Mouse (Mus musculus) MEL (cell line): Measurements from ENCODE around the gene Mvb12a.
A peak's percentile ranks its signal among the peaks of the same experiment; 100 is the strongest.
"Not testable (repeated sequence)": the region's sequence is repeated elsewhere in the genome, so short reads cannot be mapped to it uniquely, and the experiment has no call there.

Experiments
- CHD1 ChIP-seq: IDR thresholded peaks from 2 replicates; pipeline ENCODE4 v1.6.1; 2012; ENCODE audit warnings: low read depth, mild to moderate bottlenecking, inconsistent platforms, low read length, improper control_type of control experiment
- CTCF ChIP-seq, 3 experiments: IDR thresholded peaks in 2 of 3; conservative IDR thresholded peaks in 1 of 3; 2 replicates each; pipeline ENCODE4 v1.5.1; 2011 to 2012; ENCODE audit warnings: low read length in 3 of 3, low read depth in 2 of 3, mild to moderate bottlenecking in 2 of 3, improper control_type of control experiment in 1 of 3, inconsistent platforms in 1 of 3, mixed read lengths in 1 of 3, moderate library complexity in 1 of 3; ENCODE audit not compliant: control insufficient read depth in 1 of 3, insufficient read depth in 1 of 3, poor library complexity in 1 of 3, severe bottlenecking in 1 of 3
- ELF1 ChIP-seq: IDR thresholded peaks from 2 replicates; pipeline ENCODE4 v1.6.1; 2014; ENCODE audit warnings: low read depth, mild to moderate bottlenecking, inconsistent platforms, low read length, improper control_type of control experiment, moderate library complexity
- GABPA ChIP-seq: IDR thresholded peaks from 2 replicates; pipeline ENCODE4 v1.6.1; 2012; ENCODE audit warnings: low read depth, mild to moderate bottlenecking, inconsistent platforms, low read length, improper control_type of control experiment, moderate library complexity
- MXI1 ChIP-seq: IDR thresholded peaks from 2 replicates; pipeline ENCODE4 v1.6.1; 2011; ENCODE audit warnings: mild to moderate bottlenecking, low read depth, low read length, improper control_type of control experiment
- POLR2A ChIP-seq, 2 experiments: IDR thresholded peaks; 2 replicates each; pipeline ENCODE4 v1.6.1; 2011 to 2012; ENCODE audit warnings: low read length in 2 of 2, mild to moderate bottlenecking in 2 of 2, control low read depth in 1 of 2, improper control_type of control experiment in 1 of 2, low read depth in 1 of 2, moderate library complexity in 1 of 2; ENCODE audit not compliant: control insufficient read depth in 1 of 2, insufficient read depth in 1 of 2, poor library complexity in 1 of 2
- SIN3A ChIP-seq: IDR thresholded peaks from 2 replicates; pipeline ENCODE4 v1.6.1; 2012; ENCODE audit warnings: low read length, improper control_type of control experiment, inconsistent platforms

DNA sequence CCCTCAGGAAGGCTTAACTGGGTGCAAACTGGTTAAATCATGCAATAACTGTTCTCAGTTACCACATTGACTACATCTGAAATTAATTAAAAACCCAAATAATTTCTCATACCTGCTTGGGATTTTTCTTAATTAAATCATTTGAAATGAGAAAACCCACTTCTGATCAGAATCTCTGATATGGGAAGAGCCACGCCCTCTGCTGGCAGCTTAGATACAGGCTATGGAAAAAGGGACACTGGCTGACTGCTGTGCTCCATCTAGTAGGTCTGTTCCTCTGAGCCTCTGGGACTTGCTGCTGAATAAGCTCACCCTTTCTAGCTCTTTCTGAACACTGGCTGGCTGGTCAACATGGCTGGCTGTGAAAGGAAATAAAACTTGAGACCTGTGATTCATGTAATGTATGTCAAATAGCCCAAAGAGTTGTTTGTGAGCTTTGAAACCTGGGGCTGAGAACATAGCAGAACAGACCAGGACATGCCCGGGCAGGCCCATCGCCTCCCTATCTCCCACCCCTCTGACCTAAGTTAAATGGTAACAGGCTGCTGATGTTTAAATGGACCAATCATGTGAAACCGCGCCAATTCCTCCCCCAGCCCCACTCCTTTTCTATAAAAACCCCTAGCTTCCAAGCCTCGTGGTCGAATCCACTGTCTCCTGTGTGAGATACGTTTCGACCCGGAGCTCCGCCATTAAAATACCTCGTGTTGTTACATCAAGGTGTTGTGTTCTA is 11.8 kb upstream of the Mvb12a start:
- not testable (repeated sequence) for TF ChIP-seq MXI1; GABPA; POLR2A (IDR thresholded peaks at IDR 0.05; ENCODE audit: control insufficient read depth in 1 of 2, insufficient read depth in 1 of 2, low read depth in 1 of 2, low read length in 2 of 2, poor library complexity in 1 of 2); SIN3A; CHD1; ELF1
- peak; percentile 54 to 71 (median 58) for TF ChIP-seq CTCF (IDR thresholded peaks at IDR 0.05 in 2 of 3, conservative IDR thresholded peaks at IDR 0.05 in 1 of 3; ENCODE audit: control insufficient read depth in 1 of 3, insufficient read depth in 1 of 3, low read depth in 2 of 3, low read length in 3 of 3, poor library complexity in 1 of 3, severe bottlenecking in 1 of 3)
